Mouse (Mus musculus): ENCODE measurements around the gene Ttc7b. TPM values are rescaled to one million over a fixed set of nuclear protein-coding genes. Genes with fewer than 3 reads are reported as not detected.
A peak's percentile ranks its signal among the peaks of the same experiment; 100 is the strongest.

The Ttc7b gene
- polyA plus RNA-seq, 1 experiment from 2014 or later, result 7.3 TPM

DNA sequence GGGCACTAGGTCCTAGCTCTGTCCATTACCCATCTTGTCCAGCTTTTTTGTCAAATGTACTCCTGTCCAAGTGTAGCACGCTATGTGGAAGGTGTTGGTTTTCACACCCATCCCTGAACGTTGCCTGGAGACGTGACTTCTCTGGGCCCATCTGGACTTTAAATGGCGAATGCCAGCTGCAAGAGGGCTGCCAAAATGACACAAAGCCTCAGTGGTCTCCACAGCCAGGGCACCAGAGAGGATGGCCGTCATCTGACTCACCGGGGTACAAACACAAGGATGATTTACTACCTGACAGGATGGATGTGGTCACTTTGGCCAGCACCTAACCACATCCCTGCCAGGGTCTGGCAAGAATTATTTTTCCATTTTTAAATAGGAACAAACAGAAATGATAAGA, 207.4 kb downstream of the Ttc7b start:
- no peaks in the 10 kb centered on the region; the same call in 1 of the 2 replicates for H3K36me3 ChIP-seq
- H3K9ac ChIP-seq, result peak overlapping the region; percentile 58; the same call in 1 of the 2 replicates
- H3K9me3 ChIP-seq, result no peaks in the 10 kb centered on the region
- H3K4me1 ChIP-seq (replicated peaks), result peaks cover 89% of the 10 kb centered on the region
- peak overlapping the region; percentile 85 for H3K27ac ChIP-seq
- no peak overlapping the region for H3K4me2 ChIP-seq
- no peak overlapping the region for H3K4me3 ChIP-seq
- ATAC-seq (ENCODE audit: low FRiP score), result no peak
- H3K27me3 ChIP-seq, result no peaks in the 10 kb centered on the region
- WGBS, result 48% methylated on average over 6 of the region's 6 CpGs

DNA sequence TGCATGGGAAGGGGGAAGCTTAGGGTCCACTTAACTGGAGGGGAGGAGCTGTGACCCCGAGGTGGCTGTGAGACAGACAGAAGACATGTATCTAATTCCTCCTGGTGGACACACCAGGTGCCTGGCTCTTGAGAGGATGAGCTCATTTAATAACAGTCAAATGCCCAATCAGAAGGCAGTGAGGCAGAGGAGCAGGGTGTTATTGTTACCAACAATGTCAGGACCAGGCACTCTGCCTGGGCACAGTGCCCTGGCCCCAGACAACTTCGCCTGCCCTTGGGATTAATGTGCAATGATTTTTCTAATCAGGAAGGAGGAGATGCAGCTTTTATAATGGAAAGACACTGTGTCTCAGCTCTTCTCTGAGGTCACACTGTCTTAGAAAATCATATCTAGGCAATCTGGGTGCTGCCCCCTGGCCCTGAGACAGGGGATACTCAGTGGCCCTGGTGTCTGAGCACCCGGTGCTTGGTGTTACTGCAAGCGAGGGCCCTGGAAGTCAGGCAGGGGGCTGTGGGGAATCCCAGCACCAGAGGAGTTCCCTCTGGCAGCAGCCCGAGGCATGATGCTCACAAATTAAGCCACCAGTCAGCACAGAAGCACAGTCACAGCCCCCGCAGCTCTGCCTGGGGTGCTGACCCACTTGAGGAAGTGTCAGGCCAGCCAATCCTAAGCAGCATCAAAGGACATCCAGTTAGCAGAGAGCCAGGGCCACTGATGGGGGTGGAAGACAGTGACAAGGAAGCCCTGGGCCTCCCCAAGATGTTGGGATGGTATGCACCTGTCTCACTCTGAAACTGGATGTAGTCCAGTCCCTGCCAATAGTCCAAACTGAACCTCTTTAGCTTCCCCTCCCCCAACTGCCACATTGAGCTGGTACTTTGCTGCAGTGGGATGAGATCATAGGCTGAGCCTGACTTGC, 209.9 kb downstream of the Ttc7b start:
- Histone ChIP-seq H3K27me3 (no peaks in the 10 kb centered on the region), H3K4me1 (replicated peaks) (peaks cover 89% of the 10 kb centered on the region), H3K9me3 (no peaks in the 10 kb centered on the region), H3K4me2 (no peak overlapping the region), H3K27ac (peak overlapping the region; percentile 55), H3K4me3 (no peak overlapping the region), H3K9ac (0 out of 2 replicates have a peak overlapping the region, but pooled peaks have one; percentile 13), H3K36me3 (no peaks in the 10 kb centered on the region; the same call in 1 of the 2 replicates)
- ATAC-seq (ENCODE audit: low FRiP score), result no peak
- WGBS, result 52% methylated on average over 6 of the region's 6 CpGs

GRCm38 (mm10) chr12:100309201-100309600, 211.4 kb downstream of the Ttc7b start:
- Histone ChIP-seq H3K9me3 (no peaks in the 10 kb centered on the region), H3K9ac (no peak overlapping the region), H3K4me2 (no peak overlapping the region), H3K4me1 (replicated peaks) (peaks cover 87% of the 10 kb centered on the region), H3K36me3 (no peaks in the 10 kb centered on the region; the same call in 1 of the 2 replicates), H3K27ac (peak overlapping the region; percentile 41; the same call in 1 of the 2 replicates), H3K27me3 (no peaks in the 10 kb centered on the region), H3K4me3 (no peak overlapping the region)
- 53% methylated on average over 4 of the region's 4 CpGs for WGBS
- no peak for ATAC-seq (ENCODE audit: low FRiP score)

GRCm38 (mm10) chr12:100307501-100308260, 212.9 kb downstream of the Ttc7b start:
- H3K9ac ChIP-seq, result peak overlapping the region; percentile 52
- H3K4me2 ChIP-seq, result no peak overlapping the region
- H3K27me3 ChIP-seq, result no peaks in the 10 kb centered on the region
- no peak overlapping the region for H3K4me3 ChIP-seq
- WGBS, result 28% methylated on average over 8 of the region's 8 CpGs
- no peaks in the 10 kb centered on the region for H3K9me3 ChIP-seq
- ATAC-seq (ENCODE audit: low FRiP score), result peak; percentile 43
- no peaks in the 10 kb centered on the region; the same call in 1 of the 2 replicates for H3K36me3 ChIP-seq
- peak overlapping the region; percentile 85 for H3K27ac ChIP-seq
- H3K4me1 ChIP-seq (replicated peaks), result peaks cover 73% of the 10 kb centered on the region

DNA sequence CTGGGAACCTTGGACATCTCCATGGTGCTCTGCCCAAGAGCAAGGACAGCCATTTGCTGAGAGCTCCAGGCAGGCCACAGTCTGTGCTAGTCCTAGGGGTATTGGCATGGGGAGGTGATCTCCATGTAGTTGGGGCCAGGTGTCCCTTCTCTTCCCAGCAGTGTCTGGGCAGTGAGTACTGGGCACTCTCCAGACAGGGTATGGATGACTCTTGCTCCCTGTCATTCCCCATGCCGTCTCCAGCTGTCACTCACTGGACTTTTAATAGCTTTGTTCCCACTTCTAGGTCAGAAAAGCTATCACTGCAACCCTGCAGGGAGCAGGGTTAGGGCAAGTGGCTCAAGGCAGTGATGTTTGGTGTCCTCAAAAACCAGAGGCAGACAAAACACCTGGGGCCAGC, 214.3 kb downstream of the Ttc7b start:
- Histone ChIP-seq H3K27me3 (no peaks in the 10 kb centered on the region), H3K27ac (no peak overlapping the region), H3K4me1 (replicated peaks) (peaks cover 65% of the 10 kb centered on the region)

GRCm38 (mm10) chr12:100305051-100305673, 215.5 kb downstream of the Ttc7b start:
- H3K4me2 ChIP-seq, result no peak overlapping the region
- no peaks in the 10 kb centered on the region for H3K27me3 ChIP-seq
- H3K4me3 ChIP-seq, result no peak overlapping the region
- H3K4me1 ChIP-seq (replicated peaks), result peaks cover 57% of the 10 kb centered on the region
- no peak for ATAC-seq (ENCODE audit: low FRiP score)
- H3K27ac ChIP-seq, result peak overlapping the region; percentile 35; the same call in 1 of the 2 replicates
- H3K9ac ChIP-seq, result no peak overlapping the region; the same call in 1 of the 2 replicates
- H3K9me3 ChIP-seq, result no peaks in the 10 kb centered on the region
- 50% methylated on average over 4 of the region's 4 CpGs for WGBS
- H3K36me3 ChIP-seq, result peaks cover 14% of the 10 kb centered on the region

More for the DNA sequence above, 214.3 kb downstream of the Ttc7b start:
- no peaks in the 10 kb centered on the region for H3K9me3 ChIP-seq
- ATAC-seq (ENCODE audit: low FRiP score), result no peak
- no peak overlapping the region for H3K4me2 ChIP-seq
- no peak overlapping the region for H3K4me3 ChIP-seq
- H3K36me3 ChIP-seq, result peaks cover 5% of the 10 kb centered on the region; the same call in 1 of the 2 replicates
- WGBS, result 62% methylated on average over 1 of the region's 1 CpGs
- no peak overlapping the region for H3K9ac ChIP-seq

DNA sequence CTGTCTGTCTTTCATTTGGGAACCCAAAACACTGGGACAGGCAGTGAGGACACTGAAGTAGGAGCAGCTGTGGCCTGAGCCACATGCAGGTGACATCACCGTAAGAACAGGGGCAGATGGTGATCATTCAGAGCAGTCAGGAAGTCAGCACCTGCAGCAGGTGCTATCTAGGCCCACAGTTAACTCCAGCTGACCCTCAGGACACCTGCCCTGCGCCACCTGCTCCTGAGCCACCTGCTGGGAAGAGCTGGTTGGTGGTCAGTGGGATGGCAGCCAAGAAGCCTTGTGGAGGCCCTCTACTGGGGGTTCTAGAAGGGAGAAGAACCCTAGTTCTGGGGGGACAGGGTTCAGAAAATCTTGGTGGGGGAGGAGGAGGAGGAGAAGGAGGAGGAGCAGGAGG, 216.3 kb downstream of the Ttc7b start:
- Histone ChIP-seq H3K36me3 (peaks cover 21% of the 10 kb centered on the region), H3K9me3 (no peaks in the 10 kb centered on the region), H3K4me3 (no peak overlapping the region), H3K9ac (no peak overlapping the region), H3K27me3 (no peaks in the 10 kb centered on the region), H3K4me2 (no peak overlapping the region), H3K4me1 (replicated peaks) (peaks cover 55% of the 10 kb centered on the region), H3K27ac (no peak overlapping the region)
- WGBS, result 85% methylated on average over 2 of the region's 2 CpGs
- ATAC-seq (ENCODE audit: low FRiP score), result no peak

- Histone ChIP-seq H3K4me2 (no peak overlapping the region), H3K36me3 (peaks cover 26% of the 10 kb centered on the region), H3K9me3 (no peaks in the 10 kb centered on the region), H3K4me3 (no peak overlapping the region), H3K9ac (no peak overlapping the region), H3K4me1 (replicated peaks) (peaks cover 56% of the 10 kb centered on the region), H3K27ac (no peak overlapping the region), H3K27me3 (no peaks in the 10 kb centered on the region)
- 83% methylated on average over 7 of the region's 7 CpGs for WGBS
- ATAC-seq (ENCODE audit: low FRiP score), result no peak
These were observed 217.5 kb downstream of the Ttc7b start for GRCm38 (mm10) chr12:100303141-100303540.

DNA sequence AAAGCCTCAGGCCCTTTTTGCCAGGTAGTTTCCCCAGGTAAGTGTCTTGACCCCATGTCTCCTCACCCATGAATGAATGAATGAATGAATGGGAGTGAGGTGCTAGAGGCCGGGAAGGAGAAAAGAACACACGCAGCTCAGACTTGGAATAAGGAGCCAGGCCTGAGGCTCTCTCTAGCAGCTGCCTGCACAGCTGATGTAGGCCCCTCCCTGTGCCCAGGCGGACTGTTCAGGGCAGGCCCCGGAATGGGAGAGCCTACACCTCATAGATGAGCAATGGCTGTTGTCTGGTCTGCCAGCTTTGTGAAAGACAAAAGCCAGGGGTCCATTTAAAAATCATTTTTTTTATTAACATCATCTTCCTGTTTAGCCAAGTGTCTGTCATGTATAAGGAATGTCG, 220.2 kb downstream of the Ttc7b start:
- H3K27ac ChIP-seq, result no peak overlapping the region
- 0 out of 2 replicates have a peak, but pooled peaks have one; percentile 57 for ATAC-seq (ENCODE audit: low FRiP score)
- 75% methylated on average over 5 of the region's 5 CpGs for WGBS
- no peaks in the 10 kb centered on the region for H3K27me3 ChIP-seq
- no peaks in the 10 kb centered on the region for H3K9me3 ChIP-seq
- H3K4me2 ChIP-seq, result no peak overlapping the region
- no peak overlapping the region for H3K9ac ChIP-seq
- H3K4me1 ChIP-seq (replicated peaks), result peaks cover 35% of the 10 kb centered on the region
- H3K36me3 ChIP-seq, result peaks cover 28% of the 10 kb centered on the region
- no peak overlapping the region for H3K4me3 ChIP-seq

DNA sequence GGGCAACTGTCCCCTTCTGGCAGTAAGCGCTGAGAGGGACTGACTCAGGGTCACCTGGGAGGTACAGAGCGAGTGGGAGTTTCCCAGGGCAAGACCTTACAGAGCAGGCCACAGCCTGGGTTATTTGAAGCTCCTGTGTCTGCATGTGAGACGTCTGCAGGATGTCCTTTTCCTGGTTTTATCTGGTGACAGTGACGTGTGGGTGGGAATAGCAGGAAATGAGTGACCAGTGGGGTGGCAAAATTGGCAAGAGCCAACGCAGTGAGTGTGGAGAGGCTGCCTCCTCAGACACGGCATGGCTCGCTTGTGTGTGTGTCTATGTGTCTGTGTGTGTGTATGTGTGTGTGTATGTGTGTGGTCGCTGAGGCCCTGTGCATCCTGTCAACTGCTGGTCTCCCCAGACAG, 221.3 kb downstream of the Ttc7b start:
- H3K27me3 ChIP-seq, result no peaks in the 10 kb centered on the region
- no peak overlapping the region for H3K4me2 ChIP-seq
- H3K27ac ChIP-seq, result no peak overlapping the region
- no peaks in the 10 kb centered on the region for H3K9me3 ChIP-seq
- no peak overlapping the region for H3K4me3 ChIP-seq
- WGBS, result 80% methylated on average over 8 of the region's 8 CpGs
- no peak for ATAC-seq (ENCODE audit: low FRiP score)
- H3K36me3 ChIP-seq, result peaks cover 28% of the 10 kb centered on the region
- H3K4me1 ChIP-seq (replicated peaks), result peaks cover 24% of the 10 kb centered on the region
- H3K9ac ChIP-seq, result no peak overlapping the region

GRCm38 (mm10) chr12:100298788-100299187, 221.8 kb downstream of the Ttc7b start:
- ATAC-seq (ENCODE audit: low FRiP score), result no peak
- H3K36me3 ChIP-seq, result peaks cover 28% of the 10 kb centered on the region
- no peaks in the 10 kb centered on the region for H3K9me3 ChIP-seq
- peaks cover 22% of the 10 kb centered on the region for H3K4me1 ChIP-seq (replicated peaks)
- no peak overlapping the region for H3K4me3 ChIP-seq
- H3K9ac ChIP-seq, result no peak overlapping the region
- no peak overlapping the region for H3K27ac ChIP-seq
- WGBS, result 57% methylated on average over 2 of the region's 2 CpGs
- H3K4me2 ChIP-seq, result no peak overlapping the region
- no peaks in the 10 kb centered on the region for H3K27me3 ChIP-seq

- H3K9me3 ChIP-seq, result no peaks in the 10 kb centered on the region
- H3K4me3 ChIP-seq, result no peak overlapping the region
- H3K27ac ChIP-seq, result no peak overlapping the region
- no peak for ATAC-seq (ENCODE audit: low FRiP score)
- no peak overlapping the region for H3K4me2 ChIP-seq
- H3K4me1 ChIP-seq (replicated peaks), result peaks cover 22% of the 10 kb centered on the region
- peaks cover 28% of the 10 kb centered on the region for H3K36me3 ChIP-seq
- WGBS, result 90% methylated on average over 4 of the region's 4 CpGs
- no peak overlapping the region for H3K9ac ChIP-seq
- no peaks in the 10 kb centered on the region for H3K27me3 ChIP-seq
These were observed 222.7 kb downstream of the Ttc7b start for GRCm38 (mm10) chr12:100297961-100298360.
